Mouse (Mus musculus) E14TG2a.4 (cell line): Measurements from ENCODE around the gene Sucla2.

Experiments used
- CTCF ChIP-seq: conservative IDR thresholded peaks from 2 replicates; pipeline ENCODE4 v1.5.1; 2014; ENCODE audit warnings: low read length
- NANOG ChIP-seq: IDR thresholded peaks from 2 replicates; pipeline ENCODE4 v1.6.1; 2014; ENCODE audit warnings: borderline replicate concordance, low read length, mixed read lengths
- POU5F1 ChIP-seq: IDR thresholded peaks from 2 replicates; pipeline ENCODE4 v1.6.1; 2014; ENCODE audit warnings: low read length, borderline replicate concordance

DNA sequence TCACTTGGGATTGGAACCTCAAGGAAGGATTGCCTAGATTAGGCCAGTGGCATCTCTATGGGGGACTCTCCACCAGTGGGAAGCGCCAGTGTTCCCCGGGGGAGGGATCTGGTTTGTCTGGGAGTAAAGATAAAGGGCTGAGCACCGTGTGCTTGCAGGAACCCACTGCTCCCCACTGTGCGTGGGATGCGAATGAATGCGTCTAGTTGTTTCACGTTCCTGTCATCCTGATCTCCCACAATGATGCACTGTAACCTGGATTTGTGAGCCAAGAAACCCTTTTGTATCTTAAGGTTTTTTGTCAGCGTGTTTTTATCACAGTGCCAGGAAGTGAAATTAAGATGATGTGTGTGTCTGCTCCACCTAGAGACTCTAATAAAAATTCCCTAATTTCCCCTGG lies 25.6 kb downstream of the Sucla2 start:
- TF ChIP-seq CTCF, result no peak
- TF ChIP-seq NANOG, result no peak
- no peak for TF ChIP-seq POU5F1
